Mouse (Mus musculus): ENCODE measurements around the gene Tnfaip6. TPM values are rescaled to one million over a fixed set of nuclear protein-coding genes. Genes with fewer than 3 reads are reported as not detected.

Tnfaip6 gene
- polyA plus RNA-seq, 1 experiment from 2014 or later: 4.9 TPM

- Histone ChIP-seq H3K9ac (no peak overlapping the region), H3K27me3 (replicated peaks) (no peaks in the 10 kb centered on the region), H3K9me3 (replicated peaks) (no peaks in the 10 kb centered on the region), H3K36me3 (no peaks in the 10 kb centered on the region), H3K4me3 (no peak overlapping the region), H3K4me2 (no peak overlapping the region), H3K27ac (ENCODE audit: poor library complexity, severe bottlenecking) (no peak overlapping the region), H3K4me1 (replicated peaks) (peaks cover 10% of the 10 kb centered on the region)
- ATAC-seq (ENCODE audit: insufficient number of reproducible peaks, low FRiP score): no peak
- WGBS: 89% methylated on average over 4 of the region's 4 CpGs
These were observed 14.5 kb downstream of the Tnfaip6 start for GRCm38 (mm10) chr2:52052335-52052734.

GRCm38 (mm10) chr2:52053502-52053901 is 15.7 kb downstream of the Tnfaip6 start:
- no peaks in the 10 kb centered on the region for H3K27me3 ChIP-seq (replicated peaks)
- H3K4me2 ChIP-seq: no peak overlapping the region
- ATAC-seq (ENCODE audit: insufficient number of reproducible peaks, low FRiP score): no peak
- H3K36me3 ChIP-seq: no peaks in the 10 kb centered on the region
- peaks cover 10% of the 10 kb centered on the region for H3K4me1 ChIP-seq (replicated peaks)
- 19% methylated on average over 5 of the region's 5 CpGs for WGBS
- H3K27ac ChIP-seq (ENCODE audit: poor library complexity, severe bottlenecking): peak overlapping the region; percentile 58; the same call in 1 of the 2 replicates
- no peak overlapping the region for H3K9ac ChIP-seq
- no peak overlapping the region for H3K4me3 ChIP-seq
- no peaks in the 10 kb centered on the region for H3K9me3 ChIP-seq (replicated peaks)

GRCm38 (mm10) chr2:52055616-52056015 is 17.8 kb downstream of the Tnfaip6 start:
- no peak overlapping the region for H3K4me3 ChIP-seq
- no peak overlapping the region for H3K9ac ChIP-seq
- ATAC-seq (ENCODE audit: insufficient number of reproducible peaks, low FRiP score): no peak
- H3K27me3 ChIP-seq (replicated peaks): no peaks in the 10 kb centered on the region
- H3K4me1 ChIP-seq (replicated peaks): peaks cover 10% of the 10 kb centered on the region
- no peak overlapping the region for H3K4me2 ChIP-seq
- H3K36me3 ChIP-seq: no peaks in the 10 kb centered on the region
- 16% methylated on average over 4 of the region's 4 CpGs for WGBS
- H3K9me3 ChIP-seq (replicated peaks): no peaks in the 10 kb centered on the region
- no peak overlapping the region; the same call in 1 of the 2 replicates for H3K27ac ChIP-seq (ENCODE audit: poor library complexity, severe bottlenecking)

GRCm38 (mm10) chr2:52057099-52057498 is 19.3 kb downstream of the Tnfaip6 start:
- 33% methylated on average over 1 of the region's 1 CpGs for WGBS
- Histone ChIP-seq H3K4me1 (replicated peaks) (peaks cover 10% of the 10 kb centered on the region), H3K27me3 (replicated peaks) (no peaks in the 10 kb centered on the region), H3K36me3 (no peaks in the 10 kb centered on the region), H3K4me3 (no peak overlapping the region), H3K4me2 (no peak overlapping the region), H3K9me3 (replicated peaks) (no peaks in the 10 kb centered on the region), H3K9ac (no peak overlapping the region), H3K27ac (ENCODE audit: poor library complexity, severe bottlenecking) (no peak overlapping the region)
- no peak for ATAC-seq (ENCODE audit: insufficient number of reproducible peaks, low FRiP score)

GRCm38 (mm10) chr2:52057681-52058080 is 19.9 kb downstream of the Tnfaip6 start:
- Histone ChIP-seq H3K9me3 (replicated peaks) (no peaks in the 10 kb centered on the region), H3K27ac (ENCODE audit: poor library complexity, severe bottlenecking) (no peak overlapping the region), H3K4me1 (replicated peaks) (peaks cover 10% of the 10 kb centered on the region), H3K4me3 (no peak overlapping the region), H3K9ac (no peak overlapping the region), H3K27me3 (replicated peaks) (no peaks in the 10 kb centered on the region), H3K36me3 (no peaks in the 10 kb centered on the region), H3K4me2 (no peak overlapping the region)
- ATAC-seq (ENCODE audit: insufficient number of reproducible peaks, low FRiP score): no peak

- no peak for ATAC-seq (ENCODE audit: insufficient number of reproducible peaks, low FRiP score)
- Histone ChIP-seq H3K9ac (no peak overlapping the region), H3K36me3 (no peaks in the 10 kb centered on the region), H3K27ac (ENCODE audit: poor library complexity, severe bottlenecking) (no peak overlapping the region), H3K9me3 (replicated peaks) (no peaks in the 10 kb centered on the region), H3K4me3 (no peak overlapping the region), H3K27me3 (replicated peaks) (no peaks in the 10 kb centered on the region), H3K4me2 (no peak overlapping the region), H3K4me1 (replicated peaks) (peaks cover 5% of the 10 kb centered on the region; the same call in 1 of the 2 replicates)
- WGBS: 68% methylated on average over 1 of the region's 1 CpGs
These were observed 30.8 kb downstream of the Tnfaip6 start for GRCm38 (mm10) chr2:52068641-52069040.

- Histone ChIP-seq H3K9ac (no peak overlapping the region), H3K27ac (ENCODE audit: poor library complexity, severe bottlenecking) (no peak overlapping the region), H3K4me2 (no peak overlapping the region), H3K4me3 (no peak overlapping the region), H3K9me3 (replicated peaks) (no peaks in the 10 kb centered on the region), H3K27me3 (replicated peaks) (no peaks in the 10 kb centered on the region), H3K4me1 (replicated peaks) (peaks cover 10% of the 10 kb centered on the region; the same call in 1 of the 2 replicates), H3K36me3 (peaks cover 8% of the 10 kb centered on the region)
- WGBS: 86% methylated on average over 5 of the region's 5 CpGs
- ATAC-seq (ENCODE audit: insufficient number of reproducible peaks, low FRiP score): no peak
These were observed 33.0 kb downstream of the Tnfaip6 start for GRCm38 (mm10) chr2:52070816-52071215.

- H3K27ac ChIP-seq (ENCODE audit: poor library complexity, severe bottlenecking): no peak overlapping the region
- peaks cover 10% of the 10 kb centered on the region; the same call in 1 of the 2 replicates for H3K4me1 ChIP-seq (replicated peaks)
- peaks cover 12% of the 10 kb centered on the region for H3K36me3 ChIP-seq
- H3K4me3 ChIP-seq: no peak overlapping the region
- no peak for ATAC-seq (ENCODE audit: insufficient number of reproducible peaks, low FRiP score)
- H3K9ac ChIP-seq: no peak overlapping the region
- no peaks in the 10 kb centered on the region for H3K27me3 ChIP-seq (replicated peaks)
- WGBS: 55% methylated on average over 13 of the region's 13 CpGs
- H3K4me2 ChIP-seq: peak overlapping the region; percentile 77
- no peaks in the 10 kb centered on the region for H3K9me3 ChIP-seq (replicated peaks)
These were observed 33.6 kb downstream of the Tnfaip6 start for GRCm38 (mm10) chr2:52071241-52071991.

GRCm38 (mm10) chr2:52072065-52072490 is 34.3 kb downstream of the Tnfaip6 start:
- peaks cover 10% of the 10 kb centered on the region; the same call in 1 of the 2 replicates for H3K4me1 ChIP-seq (replicated peaks)
- peaks cover 15% of the 10 kb centered on the region for H3K36me3 ChIP-seq
- no peaks in the 10 kb centered on the region for H3K27me3 ChIP-seq (replicated peaks)
- no peak; the same call in 1 of the 2 replicates for ATAC-seq (ENCODE audit: insufficient number of reproducible peaks, low FRiP score)
- WGBS: 7% methylated on average over 10 of the region's 10 CpGs
- peak overlapping the region; percentile 77 for H3K4me2 ChIP-seq
- peak overlapping the region; percentile 77 for H3K4me3 ChIP-seq
- no peaks in the 10 kb centered on the region for H3K9me3 ChIP-seq (replicated peaks)
- H3K9ac ChIP-seq: peak overlapping the region; percentile 95
- H3K27ac ChIP-seq (ENCODE audit: poor library complexity, severe bottlenecking): peak overlapping the region; percentile 80; the same call in 1 of the 2 replicates

- H3K9me3 ChIP-seq (replicated peaks): no peaks in the 10 kb centered on the region
- ATAC-seq (ENCODE audit: insufficient number of reproducible peaks, low FRiP score): peak; percentile 98
- WGBS: under 1% methylated on average over 63 of the region's 72 CpGs
- H3K27me3 ChIP-seq (replicated peaks): no peaks in the 10 kb centered on the region
- H3K4me2 ChIP-seq: peak within 1 kb of the TSS; percentile 77
- H3K27ac ChIP-seq (ENCODE audit: poor library complexity, severe bottlenecking): peak within 1 kb of the TSS; percentile 80
- H3K4me3 ChIP-seq: peak within 1 kb of the TSS; percentile 77
- peak within 1 kb of the TSS; percentile 95 for H3K9ac ChIP-seq
- peaks cover 19% of the 10 kb centered on the region for H3K36me3 ChIP-seq
- H3K4me1 ChIP-seq (replicated peaks): peaks cover 10% of the 10 kb centered on the region; the same call in 1 of the 2 replicates
These were observed 34.8 kb downstream of the Tnfaip6 start, which contains the start of gene Rif1 for GRCm38 (mm10) chr2:52072491-52073140. TSS of gene Rif1 (plus strand) at chr2:52072832.

GRCm38 (mm10) chr2:52073141-52073904 is 35.5 kb downstream of the Tnfaip6 start:
- H3K9ac ChIP-seq: peak overlapping the region; percentile 95
- H3K27me3 ChIP-seq (replicated peaks): no peaks in the 10 kb centered on the region
- peaks cover 22% of the 10 kb centered on the region for H3K36me3 ChIP-seq
- peak overlapping the region; percentile 77 for H3K4me2 ChIP-seq
- ATAC-seq (ENCODE audit: insufficient number of reproducible peaks, low FRiP score): peak; percentile 60; the same call in 1 of the 2 replicates
- H3K27ac ChIP-seq (ENCODE audit: poor library complexity, severe bottlenecking): peak overlapping the region; percentile 80
- H3K4me1 ChIP-seq (replicated peaks): peaks cover 10% of the 10 kb centered on the region; the same call in 1 of the 2 replicates
- H3K4me3 ChIP-seq: peak overlapping the region; percentile 77
- H3K9me3 ChIP-seq (replicated peaks): no peaks in the 10 kb centered on the region
- WGBS: 1% methylated on average over 56 of the region's 56 CpGs

Measured in heart, embryonic 12.5 days (tissue).